Mouse (Mus musculus) stomach, postnatal 0 days (tissue): ENCODE measurements around the gene Cldn16.

Experiments used
- CTCF ChIP-seq: IDR thresholded peaks from 2 replicates; pipeline ENCODE4 v1.5.1; 2016; ENCODE audit warnings: antibody characterized with exemption, low read depth, mild to moderate bottlenecking, moderate library complexity
- EP300 ChIP-seq: optimal IDR thresholded peaks from 2 replicates; pipeline ENCODE3; 2016; ENCODE audit warnings: antibody characterized with exemption

- no peak for TF ChIP-seq CTCF
- no peak for TF ChIP-seq EP300
These were observed 3.6 kb downstream of the Cldn16 start for GRCm38 (mm10) chr16:26466535-26466934.
